Mouse (Mus musculus) heart, postnatal 0 days (tissue): ENCODE data around the gene Uroc1.

Source experiments
- CTCF ChIP-seq: IDR thresholded peaks from 2 replicates; pipeline ENCODE4 v1.5.1; 2016; ENCODE audit warnings: antibody characterized with exemption, control low read depth, low read depth
- EP300 ChIP-seq: IDR thresholded peaks from 2 replicates; pipeline ENCODE4 v1.6.1; 2016; ENCODE audit warnings: antibody characterized with exemption, low read depth

DNA sequence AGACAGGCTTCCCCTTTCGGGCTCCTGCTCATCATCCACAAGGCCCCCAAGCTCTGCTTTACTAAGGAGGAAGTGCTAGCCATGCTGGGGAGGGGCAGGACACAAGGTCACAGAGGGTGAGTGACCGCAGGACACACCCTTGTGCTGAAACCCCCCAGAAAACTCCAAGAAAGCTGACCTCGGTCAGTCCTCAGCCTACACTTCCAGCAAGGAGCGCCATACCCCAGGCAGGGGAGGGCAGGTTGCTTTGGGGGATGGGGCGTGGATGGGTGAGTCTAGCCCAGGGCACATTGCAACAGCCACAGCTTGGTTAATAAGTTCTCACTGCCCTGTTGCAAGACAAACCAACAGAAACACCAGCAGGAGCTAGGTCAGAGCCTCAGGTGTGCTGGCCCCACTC lies 12.7 kb upstream of the Uroc1 start:
- TF ChIP-seq CTCF (no peak), EP300 (no peak)
